Mouse (Mus musculus) common myeloid progenitor, adult 5-6 weeks (primary cell): ENCODE data around the gene Acbd4. TPM values are rescaled to one million over a fixed set of nuclear protein-coding genes. Genes with fewer than 3 reads are reported as not detected.
A peak's percentile ranks its signal among the peaks of the same experiment; 100 is the strongest.

Experiments used
- ATAC-seq: replicated peaks from 2 replicates; pipeline ENCODE4 v1.8.0; 2016; ENCODE audit warnings: low read depth, mild to moderate bottlenecking, moderate TSS enrichment, inconsistent platforms; ENCODE audit not compliant: poor library complexity, severe bottlenecking
- total RNA-seq: library from RNA; stranded (forward); fragments of 200-1000, 187-1606 nt; gene quantifications from 2 replicates; pipeline ENCODE4 v1.2.3, GENCODE M21; 2017

Gene Acbd4
- total RNA-seq, result 9.2 and 9.3 TPM in 2 replicates

GRCm38 (mm10) chr11:103101481-103101865, at the start of gene Acbd4, which contains the start of gene Plcd3:
TSS of gene Acbd4 (plus strand) at chr11:103101682.
TSS of gene Plcd3 (minus strand) at chr11:103101658.
- peak; percentile 40 for ATAC-seq

- no peak for ATAC-seq
Observed at GRCm38 (mm10) chr11:103052078-103052477, 49.4 kb upstream of the Acbd4 start.

- no peak for ATAC-seq
Observed at GRCm38 (mm10) chr11:103053191-103054076, 48.0 kb upstream of the Acbd4 start.

- peak; percentile 77 for ATAC-seq
Observed at GRCm38 (mm10) chr11:103054798-103055197, 46.7 kb upstream of the Acbd4 start.

GRCm38 (mm10) chr11:103056636-103057035, 44.8 kb upstream of the Acbd4 start:
- no peak for ATAC-seq

GRCm38 (mm10) chr11:103058499-103059085, 42.9 kb upstream of the Acbd4 start:
- ATAC-seq, result no peak

- ATAC-seq, result no peak
Observed at GRCm38 (mm10) chr11:103066191-103067050, 35.1 kb upstream of the Acbd4 start.

GRCm38 (mm10) chr11:103067051-103067361, 34.5 kb upstream of the Acbd4 start:
- ATAC-seq, result no peak

GRCm38 (mm10) chr11:103067457-103068001, 34.0 kb upstream of the Acbd4 start:
- no peak for ATAC-seq

- ATAC-seq, result no peak
Observed at GRCm38 (mm10) chr11:103068272-103068671, 33.2 kb upstream of the Acbd4 start.

GRCm38 (mm10) chr11:103068884-103069283, 32.6 kb upstream of the Acbd4 start:
- no peak for ATAC-seq

- no peak for ATAC-seq
Observed at GRCm38 (mm10) chr11:103069731-103070130, 31.8 kb upstream of the Acbd4 start.

GRCm38 (mm10) chr11:103070322-103070880, 31.1 kb upstream of the Acbd4 start:
- no peak for ATAC-seq

- no peak for ATAC-seq
Observed at GRCm38 (mm10) chr11:103073671-103074070, 27.8 kb upstream of the Acbd4 start.

GRCm38 (mm10) chr11:103074121-103074650, 27.3 kb upstream of the Acbd4 start:
- no peak for ATAC-seq

- ATAC-seq, result no peak
Observed at GRCm38 (mm10) chr11:103074796-103075323, 26.6 kb upstream of the Acbd4 start.

- 0 out of 2 replicates have a peak, but pooled peaks have one; percentile 26 for ATAC-seq
Observed at GRCm38 (mm10) chr11:103076010-103076409, 25.5 kb upstream of the Acbd4 start.

- no peak for ATAC-seq
Observed at GRCm38 (mm10) chr11:103076581-103076980, 24.9 kb upstream of the Acbd4 start.

GRCm38 (mm10) chr11:103078131-103078530, 23.4 kb upstream of the Acbd4 start:
- no peak for ATAC-seq
